Mouse (Mus musculus): Measurements from ENCODE around the gene Shisa5. TPM values are rescaled to one million over a fixed set of nuclear protein-coding genes. Genes with fewer than 3 reads are reported as not detected.

Gene Shisa5
- polyA plus RNA-seq, 1 experiment from 2014 or later = 43.7 TPM

DNA sequence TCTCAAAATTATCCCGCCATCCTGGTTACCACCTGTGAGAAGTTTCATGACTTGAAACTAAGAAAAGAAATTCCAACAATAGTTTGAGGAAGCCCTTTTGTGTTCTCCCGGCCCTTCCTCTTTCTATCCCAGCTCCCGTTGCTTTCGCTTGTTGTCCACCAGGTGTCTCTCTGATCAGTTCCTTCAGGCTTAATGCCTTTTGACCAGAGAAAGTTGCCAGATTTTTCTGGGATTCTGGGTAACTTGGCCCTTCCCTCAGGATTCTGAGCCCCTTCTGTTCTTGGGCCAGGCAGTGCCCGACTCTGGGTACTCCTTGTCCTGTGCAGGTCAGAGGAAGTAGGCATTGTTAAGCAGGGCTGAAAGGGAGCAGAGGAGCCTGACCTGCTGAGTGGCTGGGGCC, 49.6 kb downstream of the Shisa5 start:
- Histone ChIP-seq H3K27ac (no peak overlapping the region), H3K36me3 (peaks cover 36% of the 10 kb centered on the region), H3K9me3 (no peaks in the 10 kb centered on the region), H3K9ac (replicated peaks) (no peak overlapping the region), H3K4me3 (replicated peaks) (no peak overlapping the region), H3K27me3 (no peaks in the 10 kb centered on the region), H3K4me2 (replicated peaks) (no peak overlapping the region), H3K4me1 (replicated peaks) (peaks cover 10% of the 10 kb centered on the region)
- WGBS = 10% methylated on average over 5 of the region's 5 CpGs
- no peak for ATAC-seq

DNA sequence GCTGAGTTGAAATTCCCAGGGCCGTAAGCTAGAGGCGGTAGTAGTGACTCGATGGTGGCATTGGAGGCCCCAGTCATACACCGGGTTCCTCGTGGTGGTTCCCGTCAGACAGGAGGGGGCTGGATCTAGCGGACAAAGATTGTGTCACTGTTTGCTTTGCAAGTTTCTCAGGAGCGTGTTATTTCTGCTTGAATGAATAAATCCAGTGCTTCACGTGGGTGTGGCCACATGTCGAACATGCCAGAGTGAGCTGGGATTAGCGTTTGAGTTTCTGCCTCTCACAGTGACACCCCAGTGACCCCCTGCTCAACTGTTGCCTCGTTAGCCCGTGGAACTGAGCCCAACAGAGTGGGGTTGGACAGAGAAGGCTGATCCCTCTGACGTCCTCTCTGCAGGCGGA, 52.1 kb downstream of the Shisa5 start:
- Histone ChIP-seq H3K4me1 (replicated peaks) (peaks cover 14% of the 10 kb centered on the region), H3K27ac (no peak overlapping the region), H3K4me3 (replicated peaks) (no peak overlapping the region), H3K4me2 (replicated peaks) (no peak overlapping the region), H3K27me3 (no peaks in the 10 kb centered on the region), H3K36me3 (peaks cover 36% of the 10 kb centered on the region), H3K9me3 (no peaks in the 10 kb centered on the region), H3K9ac (replicated peaks) (no peak overlapping the region)
- WGBS = 49% methylated on average over 15 of the region's 15 CpGs
- no peak for ATAC-seq

- no peak overlapping the region for H3K4me2 ChIP-seq (replicated peaks)
- no peaks in the 10 kb centered on the region for H3K27me3 ChIP-seq
- no peak for ATAC-seq
- no peak overlapping the region for H3K27ac ChIP-seq
- H3K36me3 ChIP-seq = peaks cover 36% of the 10 kb centered on the region
- H3K9me3 ChIP-seq = no peaks in the 10 kb centered on the region
- H3K9ac ChIP-seq (replicated peaks) = no peak overlapping the region
- H3K4me3 ChIP-seq (replicated peaks) = no peak overlapping the region
- WGBS = 92% methylated on average over 8 of the region's 8 CpGs
- peaks cover 21% of the 10 kb centered on the region for H3K4me1 ChIP-seq (replicated peaks)
These were observed 53.4 kb downstream of the Shisa5 start for GRCm38 (mm10) chr9:109091802-109092201.

- no peak overlapping the region for H3K4me3 ChIP-seq (replicated peaks)
- 24% methylated on average over 6 of the region's 6 CpGs for WGBS
- H3K27ac ChIP-seq = peak overlapping the region; percentile 11; the same call in 1 of the 2 replicates
- H3K9ac ChIP-seq (replicated peaks) = no peak overlapping the region
- no peak for ATAC-seq
- H3K27me3 ChIP-seq = no peaks in the 10 kb centered on the region
- peaks cover 36% of the 10 kb centered on the region for H3K36me3 ChIP-seq
- peaks cover 31% of the 10 kb centered on the region for H3K4me1 ChIP-seq (replicated peaks)
- H3K4me2 ChIP-seq (replicated peaks) = no peak overlapping the region
- no peaks in the 10 kb centered on the region for H3K9me3 ChIP-seq
These were observed 54.4 kb downstream of the Shisa5 start for GRCm38 (mm10) chr9:109092799-109093198.

- Histone ChIP-seq H3K36me3 (peaks cover 40% of the 10 kb centered on the region), H3K9ac (replicated peaks) (peak overlapping the region; percentile 93), H3K27ac (peak overlapping the region; percentile 100), H3K9me3 (no peaks in the 10 kb centered on the region), H3K4me3 (replicated peaks) (peak overlapping the region; percentile 73), H3K4me1 (replicated peaks) (peaks cover 42% of the 10 kb centered on the region), H3K4me2 (replicated peaks) (peak overlapping the region; percentile 99), H3K27me3 (no peaks in the 10 kb centered on the region)
- no peak for ATAC-seq
- WGBS = 24% methylated on average over 11 of the region's 11 CpGs
These were observed 55.6 kb downstream of the Shisa5 start for GRCm38 (mm10) chr9:109093786-109094552.

- WGBS = under 1% methylated on average over 21 of the region's 21 CpGs
- no peaks in the 10 kb centered on the region for H3K27me3 ChIP-seq
- peak overlapping the region; percentile 100 for H3K27ac ChIP-seq
- H3K4me2 ChIP-seq (replicated peaks) = peak overlapping the region; percentile 99
- peaks cover 41% of the 10 kb centered on the region for H3K36me3 ChIP-seq
- peak overlapping the region; percentile 73 for H3K4me3 ChIP-seq (replicated peaks)
- no peak for ATAC-seq
- peaks cover 49% of the 10 kb centered on the region for H3K4me1 ChIP-seq (replicated peaks)
- H3K9me3 ChIP-seq = no peaks in the 10 kb centered on the region
- peak overlapping the region; percentile 93 for H3K9ac ChIP-seq (replicated peaks)
These were observed 56.3 kb downstream of the Shisa5 start for GRCm38 (mm10) chr9:109094553-109095136.

GRCm38 (mm10) chr9:109095137-109095982, 57.0 kb downstream of the Shisa5 start, which contains the start of gene Plxnb1:
Gene Plxnb1 (plus strand): TSS chr9:109095389.
- peak within 1 kb of the TSS; percentile 99 for H3K4me2 ChIP-seq (replicated peaks)
- H3K27ac ChIP-seq = peak within 1 kb of the TSS; percentile 100
- peak within 1 kb of the TSS; percentile 93 for H3K9ac ChIP-seq (replicated peaks)
- peaks cover 41% of the 10 kb centered on the region for H3K36me3 ChIP-seq
- peak; percentile 69 for ATAC-seq
- no peaks in the 10 kb centered on the region for H3K27me3 ChIP-seq
- peak within 1 kb of the TSS; percentile 73 for H3K4me3 ChIP-seq (replicated peaks)
- under 1% methylated on average over 94 of the region's 102 CpGs for WGBS
- H3K9me3 ChIP-seq = no peaks in the 10 kb centered on the region
- H3K4me1 ChIP-seq (replicated peaks) = peaks cover 53% of the 10 kb centered on the region

DNA sequence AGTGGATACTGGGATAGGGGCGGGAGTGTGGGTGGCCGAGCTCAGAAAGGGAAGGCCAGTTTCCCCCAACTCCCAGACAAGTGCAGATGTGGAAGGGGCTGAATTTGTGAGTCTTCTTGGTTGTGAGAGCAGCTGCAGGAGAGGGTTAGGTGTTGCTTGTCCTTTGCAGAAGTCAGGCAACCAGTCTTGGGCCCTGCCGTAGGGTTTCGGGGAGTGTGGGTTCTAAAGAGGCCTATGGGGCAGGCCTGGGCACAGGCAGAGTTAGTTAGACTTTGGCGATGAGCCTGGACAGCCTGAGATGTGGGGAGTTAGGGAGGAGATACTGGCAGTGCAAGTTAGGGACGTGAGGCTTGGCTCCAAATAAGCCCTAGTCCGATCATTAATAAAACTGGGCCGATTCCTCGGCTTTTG, 57.9 kb downstream of the Shisa5 start:
- peak overlapping the region; percentile 99 for H3K4me2 ChIP-seq (replicated peaks)
- H3K27me3 ChIP-seq = no peaks in the 10 kb centered on the region
- peak overlapping the region; percentile 100 for H3K27ac ChIP-seq
- H3K4me3 ChIP-seq (replicated peaks) = peak overlapping the region; percentile 73
- ATAC-seq = no peak
- H3K9me3 ChIP-seq = no peaks in the 10 kb centered on the region
- peak overlapping the region; percentile 93 for H3K9ac ChIP-seq (replicated peaks)
- 6% methylated on average over 9 of the region's 9 CpGs for WGBS
- peaks cover 53% of the 10 kb centered on the region for H3K4me1 ChIP-seq (replicated peaks)
- peaks cover 41% of the 10 kb centered on the region for H3K36me3 ChIP-seq

- Histone ChIP-seq H3K4me3 (replicated peaks) (peak overlapping the region; percentile 73), H3K27me3 (no peaks in the 10 kb centered on the region), H3K4me2 (replicated peaks) (peak overlapping the region; percentile 99), H3K9ac (replicated peaks) (peak overlapping the region; percentile 93), H3K9me3 (no peaks in the 10 kb centered on the region), H3K4me1 (replicated peaks) (peaks cover 56% of the 10 kb centered on the region), H3K27ac (peak overlapping the region; percentile 100), H3K36me3 (peaks cover 41% of the 10 kb centered on the region)
- ATAC-seq = no peak
- WGBS = 11% methylated on average over 6 of the region's 6 CpGs
These were observed 58.5 kb downstream of the Shisa5 start for GRCm38 (mm10) chr9:109096856-109097255.

GRCm38 (mm10) chr9:109097291-109097690, 58.9 kb downstream of the Shisa5 start:
- H3K27ac ChIP-seq = peak overlapping the region; percentile 100
- WGBS = 15% methylated on average over 6 of the region's 6 CpGs
- no peak for ATAC-seq
- peak overlapping the region; percentile 93 for H3K9ac ChIP-seq (replicated peaks)
- peak overlapping the region; percentile 99 for H3K4me2 ChIP-seq (replicated peaks)
- H3K9me3 ChIP-seq = no peaks in the 10 kb centered on the region
- peaks cover 56% of the 10 kb centered on the region for H3K4me1 ChIP-seq (replicated peaks)
- peak overlapping the region; percentile 73 for H3K4me3 ChIP-seq (replicated peaks)
- peaks cover 42% of the 10 kb centered on the region for H3K36me3 ChIP-seq
- no peaks in the 10 kb centered on the region for H3K27me3 ChIP-seq

GRCm38 (mm10) chr9:109097831-109098230, 59.5 kb downstream of the Shisa5 start:
- H3K27me3 ChIP-seq = no peaks in the 10 kb centered on the region
- peak overlapping the region; percentile 99 for H3K4me2 ChIP-seq (replicated peaks)
- H3K36me3 ChIP-seq = peaks cover 44% of the 10 kb centered on the region
- peaks cover 56% of the 10 kb centered on the region for H3K4me1 ChIP-seq (replicated peaks)
- H3K9ac ChIP-seq (replicated peaks) = peak overlapping the region; percentile 93
- H3K27ac ChIP-seq = peak overlapping the region; percentile 100
- peak overlapping the region; percentile 73 for H3K4me3 ChIP-seq (replicated peaks)
- ATAC-seq = 0 out of 2 replicates have a peak, but pooled peaks have one; percentile 6
- no peaks in the 10 kb centered on the region for H3K9me3 ChIP-seq
- WGBS = 56% methylated on average over 5 of the region's 5 CpGs

Measured in midbrain, embryonic 13.5 days (tissue).